In the genomic region with DNA sequence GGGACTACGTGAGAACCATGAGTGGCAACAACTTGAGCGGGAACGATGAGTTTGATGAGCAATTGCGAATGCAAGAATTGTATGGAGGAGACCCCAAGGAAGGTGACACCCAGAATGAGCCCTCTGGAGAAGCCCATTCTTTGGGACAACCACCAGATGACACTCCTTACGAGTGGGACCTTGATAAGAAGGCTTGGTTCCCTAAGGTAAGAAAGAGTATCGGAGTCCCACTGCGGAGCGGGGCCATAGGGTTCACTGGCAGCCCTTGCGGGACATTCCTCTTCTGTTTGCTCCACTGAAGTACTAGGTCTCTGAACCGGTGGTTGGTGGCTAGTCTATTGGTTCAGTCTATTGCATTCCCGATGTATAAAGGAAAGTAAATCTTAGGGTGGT, we compare ENCODE assay signal across 8 mouse cellular contexts. TPM values are rescaled to one million over a fixed set of nuclear protein-coding genes. Genes with fewer than 3 reads are reported as not detected.
DNase-seq lines count a peak whose midpoint lies in the region; ATAC-seq and TF ChIP-seq lines count a peak whose summit lies in the region.

No protein-coding gene starts in this region.

- H3K4me1 ChIP-seq in lung, embryonic 14.5 days (ENCODE audit: insufficient read depth) = no peaks in the 10 kb centered on the region
- no peaks in the 10 kb centered on the region for H3K4me1 ChIP-seq in embryonic facial prominence, embryonic 14.5 days (ENCODE audit: control insufficient read depth, insufficient read depth, low read length)
- no peaks in the 10 kb centered on the region for H3K4me1 ChIP-seq in limb, embryonic 11.5 days (ENCODE audit: control insufficient read depth, insufficient read depth, low read length)
- peaks cover 7% of the 10 kb centered on the region; the same call in 1 of the 2 replicates for H3K4me1 ChIP-seq in neural tube, embryonic 15.5 days

- peak overlapping the region; percentile 63 for H3K9ac ChIP-seq in lung, embryonic 14.5 days
- peak overlapping the region; percentile 76 for H3K9ac ChIP-seq in embryonic facial prominence, embryonic 14.5 days (ENCODE audit: low read depth, low read length)
- H3K9ac ChIP-seq in limb, embryonic 11.5 days (ENCODE audit: low read length) = peak overlapping the region; percentile 80; the same call in 1 of the 2 replicates
- peak overlapping the region; percentile 42; the same call in 1 of the 2 replicates for H3K9ac ChIP-seq in neural tube, embryonic 15.5 days (replicated peaks)

- H3K27ac ChIP-seq in lung, embryonic 14.5 days (ENCODE audit: low read depth) = no peak overlapping the region
- H3K27ac ChIP-seq in embryonic facial prominence, embryonic 14.5 days (replicated peaks; ENCODE audit: low read depth, low read length) = no peak overlapping the region
- no peak overlapping the region for H3K27ac ChIP-seq in limb, embryonic 11.5 days (replicated peaks; ENCODE audit: low read depth, low read length)
- peak overlapping the region; percentile 97 for H3K27ac ChIP-seq in neural tube, embryonic 15.5 days (replicated peaks)

- no peak for DNase-seq in lung, embryonic 14.5 days
- DNase-seq in lung, postnatal 25 days (ENCODE audit: low spot score) = no peak
- DNase-seq in embryonic facial prominence, embryonic 14.5 days (ENCODE audit: low spot score) = no peak
- no peak for DNase-seq in limb, embryonic 11.5 days (ENCODE audit: low spot score)
- no peak for DNase-seq in layer of hippocampus, postnatal 25 days (ENCODE audit: extremely low spot score in 1 of 2, low spot score in 1 of 2)
- DNase-seq in spleen, postnatal 36 days (ENCODE audit: low spot score in 2 of 2) = no peak
- DNase-seq in cerebellum, postnatal 4 days (ENCODE audit: low spot score in 2 of 2) = no peak

- H3K4me2 ChIP-seq in lung, embryonic 14.5 days = peak overlapping the region; percentile 58
- H3K4me2 ChIP-seq in embryonic facial prominence, embryonic 14.5 days (ENCODE audit: low read depth, low read length) = peak overlapping the region; percentile 58
- peak overlapping the region; percentile 28; the same call in 1 of the 2 replicates for H3K4me2 ChIP-seq in limb, embryonic 11.5 days (ENCODE audit: low read depth, severe bottlenecking)
- H3K4me2 ChIP-seq in neural tube, embryonic 15.5 days = peak overlapping the region; percentile 62

- TF ChIP-seq CTCF in lung, embryonic 14.5 days (IDR thresholded peaks at IDR 0.05; ENCODE audit: low read depth) = no peak

- H3K36me3 ChIP-seq in lung, embryonic 14.5 days (ENCODE audit: insufficient read depth) = peaks cover 14% of the 10 kb centered on the region; the same call in 1 of the 2 replicates
- peaks cover 10% of the 10 kb centered on the region; the same call in 1 of the 2 replicates for H3K36me3 ChIP-seq in embryonic facial prominence, embryonic 14.5 days (ENCODE audit: control insufficient read depth, insufficient read depth, low read length)
- H3K36me3 ChIP-seq in limb, embryonic 11.5 days (ENCODE audit: control insufficient read depth, insufficient read depth, low read length) = no peaks in the 10 kb centered on the region
- 0 out of 2 replicates have a peak, but pooled peaks cover 4% of the 10 kb centered on the region for H3K36me3 ChIP-seq in neural tube, embryonic 15.5 days

- peak overlapping the region; percentile 51 for H3K4me3 ChIP-seq in lung, embryonic 14.5 days (ENCODE audit: low read depth, low read length)
- H3K4me3 ChIP-seq in embryonic facial prominence, embryonic 14.5 days (ENCODE audit: low read depth, low read length) = peak overlapping the region; percentile 54
- peak overlapping the region; percentile 36 for H3K4me3 ChIP-seq in limb, embryonic 11.5 days (ENCODE audit: low read depth, low read length)
- H3K4me3 ChIP-seq in neural tube, embryonic 15.5 days (replicated peaks) = peak overlapping the region; percentile 58

- WGBS in lung, embryonic 14.5 days = 9% methylated on average over 11 of the region's 11 CpGs
- WGBS in embryonic facial prominence, embryonic 14.5 days = 20% methylated on average over 11 of the region's 11 CpGs
- 25% methylated on average over 11 of the region's 11 CpGs for WGBS in limb, embryonic 11.5 days
- WGBS in neural tube, embryonic 15.5 days = 33% methylated on average over 11 of the region's 11 CpGs

- no peak for ATAC-seq in lung, embryonic 14.5 days (ENCODE audit: insufficient read depth)
- no peak; the same call in 1 of the 2 replicates for ATAC-seq in embryonic facial prominence, embryonic 14.5 days (ENCODE audit: low read depth)
- no peak; the same call in 1 of the 2 replicates for ATAC-seq in limb, embryonic 11.5 days (ENCODE audit: insufficient number of reproducible peaks, low FRiP score, low TSS enrichment, low read depth)
- ATAC-seq in neural tube, embryonic 15.5 days (ENCODE audit: low FRiP score) = no peak

- H3K27me3 ChIP-seq in lung, embryonic 14.5 days (ENCODE audit: insufficient read depth, low read length) = no peaks in the 10 kb centered on the region
- no peaks in the 10 kb centered on the region for H3K27me3 ChIP-seq in embryonic facial prominence, embryonic 14.5 days (replicated peaks; ENCODE audit: control insufficient read depth, insufficient read depth, low read length)
- no peaks in the 10 kb centered on the region for H3K27me3 ChIP-seq in limb, embryonic 11.5 days (ENCODE audit: control insufficient read depth, insufficient read depth, low read length)
- H3K27me3 ChIP-seq in neural tube, embryonic 15.5 days (replicated peaks) = no peaks in the 10 kb centered on the region

- no peaks in the 10 kb centered on the region for H3K9me3 ChIP-seq in lung, embryonic 14.5 days (ENCODE audit: low read depth, low read length)
- no peaks in the 10 kb centered on the region for H3K9me3 ChIP-seq in embryonic facial prominence, embryonic 14.5 days (ENCODE audit: control insufficient read depth, low read length)
- H3K9me3 ChIP-seq in limb, embryonic 11.5 days (ENCODE audit: control insufficient read depth, low read length) = no peaks in the 10 kb centered on the region
- no peaks in the 10 kb centered on the region for H3K9me3 ChIP-seq in neural tube, embryonic 15.5 days (replicated peaks)

RNA-seq across cellular contexts. Expression of a gene that starts 0.6 kb away (rescaled TPM):
- polyA plus RNA-seq in lung, embryonic 14.5 days (2014; fragmentation: Nextera tagmentation; extraction: Ambion mirVana) = 75.0 and 77.5 TPM in 2 replicates
- polyA plus RNA-seq in embryonic facial prominence, embryonic 14.5 days (2014; fragmentation: Nextera tagmentation; extraction: Ambion mirVana) = 72.5 and 78.7 TPM in 2 replicates
- 86.4 and 88.1 TPM in 2 replicates for polyA plus RNA-seq in limb, embryonic 11.5 days (2014; fragmentation: Nextera tagmentation; extraction: Ambion mirVana)
- polyA plus RNA-seq in neural tube, embryonic 15.5 days (2015; fragmentation: Nextera tagmentation; extraction: Ambion mirVana) = 82.3 and 87.1 TPM in 2 replicates
- total RNA-seq in layer of hippocampus, postnatal 25 days (2021) = 10 to 100 TPM; 59.2 to 63.0 TPM

RNA-seq across cellular contexts. Expression of a gene that starts 11.1 kb away (rescaled TPM):
- polyA plus RNA-seq in lung, embryonic 14.5 days (2014; fragmentation: Nextera tagmentation; extraction: Ambion mirVana) = not detected in 2 replicates
- polyA plus RNA-seq in embryonic facial prominence, embryonic 14.5 days (2014; fragmentation: Nextera tagmentation; extraction: Ambion mirVana) = not detected in 2 replicates
- polyA plus RNA-seq in limb, embryonic 11.5 days (2014; fragmentation: Nextera tagmentation; extraction: Ambion mirVana) = 0.11 TPM in 1 of 2 replicates, not detected in the other
- polyA plus RNA-seq in neural tube, embryonic 15.5 days (2015; fragmentation: Nextera tagmentation; extraction: Ambion mirVana) = 0.10 and 0.33 TPM in 2 replicates
- under 1 TPM; 0.26 to 0.34 TPM for total RNA-seq in layer of hippocampus, postnatal 25 days (2021)

RNA-seq across cellular contexts. Expression of a gene that starts 33.9 kb away (rescaled TPM):
- 0.22 TPM in 1 of 2 replicates, not detected in the other for polyA plus RNA-seq in lung, embryonic 14.5 days (2014; fragmentation: Nextera tagmentation; extraction: Ambion mirVana)
- polyA plus RNA-seq in embryonic facial prominence, embryonic 14.5 days (2014; fragmentation: Nextera tagmentation; extraction: Ambion mirVana) = 0.35 and 0.52 TPM in 2 replicates
- 0.88 and 0.95 TPM in 2 replicates for polyA plus RNA-seq in limb, embryonic 11.5 days (2014; fragmentation: Nextera tagmentation; extraction: Ambion mirVana)
- polyA plus RNA-seq in neural tube, embryonic 15.5 days (2015; fragmentation: Nextera tagmentation; extraction: Ambion mirVana) = not detected in 2 replicates
- total RNA-seq in layer of hippocampus, postnatal 25 days (2021) = not detected
